Mouse (Mus musculus) myocyte (in vitro differentiated cells): ENCODE measurements around the gene Tma7.

Source experiments
- MYOD1 ChIP-seq, 3 experiments: IDR thresholded peaks; one replicate each; pipeline ENCODE4 v1.6.1; 2011; ENCODE audit warnings: control low read depth in 2 of 3, low read depth in 2 of 3, mild to moderate bottlenecking in 2 of 3, moderate library complexity in 1 of 3; ENCODE audit not compliant: insufficient read length in 2 of 3, control insufficient read depth in 1 of 3
- MYOG ChIP-seq, 3 experiments: IDR thresholded peaks; one replicate each; pipeline ENCODE4 v1.6.1; 2011; ENCODE audit warnings: control low read depth in 2 of 3, low read depth in 2 of 3, mild to moderate bottlenecking in 2 of 3; ENCODE audit not compliant: insufficient read length in 2 of 3, control insufficient read depth in 1 of 3, insufficient read depth in 1 of 3
- SRF ChIP-seq: IDR thresholded peaks from one replicate; pipeline ENCODE4 v1.6.1; 2011; ENCODE audit warnings: low read depth; ENCODE audit not compliant: control insufficient read depth, insufficient read length
- USF1 ChIP-seq: IDR thresholded peaks from one replicate; pipeline ENCODE4 v1.6.1; 2011; ENCODE audit warnings: low read depth, mild to moderate bottlenecking, control low read depth, moderate library complexity

DNA sequence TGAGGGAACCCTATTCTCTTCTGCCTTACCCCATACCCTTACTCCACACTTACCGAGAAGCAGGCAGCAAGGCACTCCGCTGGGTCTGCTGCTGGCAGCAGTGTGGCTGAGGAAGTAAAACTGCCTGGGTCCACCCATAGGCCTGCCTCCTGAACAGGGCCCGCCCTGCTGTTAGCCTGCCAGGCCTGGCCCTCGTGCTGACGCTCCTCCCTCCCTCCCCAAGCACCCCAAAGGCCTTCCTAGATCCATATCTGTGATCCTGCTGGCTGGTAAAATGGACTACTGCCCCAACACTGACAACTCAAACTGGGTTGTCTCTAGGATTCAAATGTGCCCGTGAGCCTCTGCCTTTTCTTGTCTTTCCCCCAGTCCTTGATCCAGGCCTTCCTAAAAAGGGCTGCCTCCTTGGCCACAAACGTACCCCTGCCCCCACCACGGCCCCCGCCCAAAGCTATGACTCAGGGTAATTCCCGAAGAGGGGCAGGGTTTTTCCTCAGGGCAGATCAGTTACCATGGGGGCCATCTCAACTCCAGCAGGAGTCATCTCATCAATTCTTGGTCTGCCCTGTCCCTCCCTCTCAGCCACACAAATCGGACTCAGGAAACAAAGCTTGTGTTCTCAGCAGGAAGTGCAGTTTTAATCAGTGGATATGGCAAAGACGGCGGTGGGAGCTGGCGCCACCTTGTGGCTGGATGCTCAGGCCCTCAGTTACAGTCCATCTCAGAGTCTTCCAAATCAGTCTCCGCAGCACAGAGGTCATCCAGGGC, 23.1 kb downstream of the Tma7 start, which contains the start of gene Trex1:
- TF ChIP-seq USF1 (no peak), MYOD1 (IDR thresholded peaks at IDR 0.05; ENCODE audit: control insufficient read depth in 1 of 3, insufficient read length in 2 of 3, low read depth in 2 of 3) (peak in 1 of 3 experiments; percentile 15), SRF (no peak), MYOG (IDR thresholded peaks at IDR 0.05; ENCODE audit: control insufficient read depth in 1 of 3, insufficient read depth in 1 of 3, insufficient read length in 2 of 3, low read depth in 2 of 3) (no peak)
